Mouse (Mus musculus): Measurements from ENCODE around the gene Phgdh. TPM values are rescaled to one million over a fixed set of nuclear protein-coding genes. Genes with fewer than 3 reads are reported as not detected.
A peak's percentile ranks its signal among the peaks of the same experiment; 100 is the strongest.

Gene Phgdh
- polyA plus RNA-seq, 1 experiment from 2014 or later = 88.4 TPM

GRCm38 (mm10) chr3:98312867-98313266, 26.9 kb downstream of the Phgdh start:
- no peaks in the 10 kb centered on the region for H3K9me3 ChIP-seq (ENCODE audit: control insufficient read depth, low read length)
- no peak overlapping the region for H3K4me2 ChIP-seq (ENCODE audit: low read length)
- H3K9ac ChIP-seq (ENCODE audit: low read length) = no peak overlapping the region
- 29% methylated on average over 6 of the region's 7 CpGs for WGBS
- H3K27ac ChIP-seq (replicated peaks in 1 of 2; ENCODE audit: control insufficient read depth in 1 of 2, insufficient read depth in 1 of 2, low read depth in 2 of 2, low read length in 2 of 2) = no peak overlapping the region
- 0 out of 2 replicates have a peak, but pooled peaks have one; percentile 37 for ATAC-seq (ENCODE audit: insufficient number of reproducible peaks, insufficient read depth, low FRiP score, low read depth)
- 0 out of 2 replicates have a peak, but pooled peaks cover 5% of the 10 kb centered on the region for H3K36me3 ChIP-seq (ENCODE audit: control insufficient read depth, insufficient read depth, low read length)
- H3K4me1 ChIP-seq (ENCODE audit: control insufficient read depth in 2 of 2, insufficient read depth in 2 of 2, low read length in 2 of 2) = no peaks in the 10 kb centered on the region
- H3K4me3 ChIP-seq (ENCODE audit: control insufficient read depth in 1 of 2, insufficient read depth in 1 of 2, low read depth in 1 of 2, low read length in 2 of 2) = no peak overlapping the region
- no peaks in the 10 kb centered on the region for H3K27me3 ChIP-seq (ENCODE audit: control insufficient read depth, insufficient read depth, low read length)

GRCm38 (mm10) chr3:98310456-98310855, 29.3 kb downstream of the Phgdh start:
- Histone ChIP-seq H3K36me3 (ENCODE audit: control insufficient read depth, insufficient read depth, low read length) (0 out of 2 replicates have a peak, but pooled peaks cover 4% of the 10 kb centered on the region), H3K4me1 (ENCODE audit: control insufficient read depth in 2 of 2, insufficient read depth in 2 of 2, low read length in 2 of 2) (no peaks in the 10 kb centered on the region), H3K27ac (replicated peaks in 1 of 2; ENCODE audit: control insufficient read depth in 1 of 2, insufficient read depth in 1 of 2, low read depth in 2 of 2, low read length in 2 of 2) (no peak overlapping the region), H3K9me3 (ENCODE audit: control insufficient read depth, low read length) (no peaks in the 10 kb centered on the region), H3K4me3 (ENCODE audit: control insufficient read depth in 1 of 2, insufficient read depth in 1 of 2, low read depth in 1 of 2, low read length in 2 of 2) (no peak overlapping the region), H3K27me3 (ENCODE audit: control insufficient read depth, insufficient read depth, low read length) (no peaks in the 10 kb centered on the region), H3K9ac (ENCODE audit: low read length) (no peak overlapping the region), H3K4me2 (ENCODE audit: low read length) (no peak overlapping the region)
- no peak for ATAC-seq (ENCODE audit: insufficient number of reproducible peaks, insufficient read depth, low FRiP score, low read depth)
- no CpG with 5 or more reads among the region's 1 CpGs for WGBS

GRCm38 (mm10) chr3:98308606-98309005, 31.2 kb downstream of the Phgdh start:
- no peak for ATAC-seq (ENCODE audit: insufficient number of reproducible peaks, insufficient read depth, low FRiP score, low read depth)
- H3K9ac ChIP-seq (ENCODE audit: low read length) = no peak overlapping the region
- no peaks in the 10 kb centered on the region for H3K27me3 ChIP-seq (ENCODE audit: control insufficient read depth, insufficient read depth, low read length)
- no peak overlapping the region for H3K4me2 ChIP-seq (ENCODE audit: low read length)
- no peak overlapping the region for H3K27ac ChIP-seq (replicated peaks in 1 of 2; ENCODE audit: control insufficient read depth in 1 of 2, insufficient read depth in 1 of 2, low read depth in 2 of 2, low read length in 2 of 2)
- H3K4me3 ChIP-seq (ENCODE audit: control insufficient read depth in 1 of 2, insufficient read depth in 1 of 2, low read depth in 1 of 2, low read length in 2 of 2) = no peak overlapping the region
- H3K4me1 ChIP-seq (ENCODE audit: control insufficient read depth in 2 of 2, insufficient read depth in 2 of 2, low read length in 2 of 2) = no peaks in the 10 kb centered on the region
- WGBS = 78% methylated on average over 6 of the region's 6 CpGs
- H3K9me3 ChIP-seq (ENCODE audit: control insufficient read depth, low read length) = no peaks in the 10 kb centered on the region
- no peaks in the 10 kb centered on the region for H3K36me3 ChIP-seq (ENCODE audit: control insufficient read depth, insufficient read depth, low read length)

GRCm38 (mm10) chr3:98301761-98302160, 38.0 kb downstream of the Phgdh start:
- H3K4me2 ChIP-seq (ENCODE audit: low read length) = no peak overlapping the region
- no peaks in the 10 kb centered on the region for H3K4me1 ChIP-seq (ENCODE audit: control insufficient read depth in 2 of 2, insufficient read depth in 2 of 2, low read length in 2 of 2)
- no peak overlapping the region for H3K27ac ChIP-seq (replicated peaks in 1 of 2; ENCODE audit: control insufficient read depth in 1 of 2, insufficient read depth in 1 of 2, low read depth in 2 of 2, low read length in 2 of 2)
- WGBS = 81% methylated on average over 3 of the region's 3 CpGs
- H3K9me3 ChIP-seq (ENCODE audit: control insufficient read depth, low read length) = 0 out of 2 replicates have a peak, but pooled peaks cover 2% of the 10 kb centered on the region
- H3K36me3 ChIP-seq (ENCODE audit: control insufficient read depth, insufficient read depth, low read length) = 0 out of 2 replicates have a peak, but pooled peaks cover 12% of the 10 kb centered on the region
- no peak for ATAC-seq (ENCODE audit: insufficient number of reproducible peaks, insufficient read depth, low FRiP score, low read depth)
- no peak overlapping the region for H3K4me3 ChIP-seq (ENCODE audit: control insufficient read depth in 1 of 2, insufficient read depth in 1 of 2, low read depth in 1 of 2, low read length in 2 of 2)
- no peaks in the 10 kb centered on the region for H3K27me3 ChIP-seq (ENCODE audit: control insufficient read depth, insufficient read depth, low read length)
- no peak overlapping the region for H3K9ac ChIP-seq (ENCODE audit: low read length)

- H3K27me3 ChIP-seq (ENCODE audit: control insufficient read depth, insufficient read depth, low read length) = no peaks in the 10 kb centered on the region
- WGBS = 83% methylated on average over 4 of the region's 4 CpGs
- no peak for ATAC-seq (ENCODE audit: insufficient number of reproducible peaks, insufficient read depth, low FRiP score, low read depth)
- H3K9me3 ChIP-seq (ENCODE audit: control insufficient read depth, low read length) = 0 out of 2 replicates have a peak, but pooled peaks cover 2% of the 10 kb centered on the region
- no peaks in the 10 kb centered on the region for H3K4me1 ChIP-seq (ENCODE audit: control insufficient read depth in 2 of 2, insufficient read depth in 2 of 2, low read length in 2 of 2)
- 0 out of 2 replicates have a peak, but pooled peaks cover 12% of the 10 kb centered on the region for H3K36me3 ChIP-seq (ENCODE audit: control insufficient read depth, insufficient read depth, low read length)
- no peak overlapping the region for H3K4me2 ChIP-seq (ENCODE audit: low read length)
- no peak overlapping the region for H3K27ac ChIP-seq (replicated peaks in 1 of 2; ENCODE audit: control insufficient read depth in 1 of 2, insufficient read depth in 1 of 2, low read depth in 2 of 2, low read length in 2 of 2)
- H3K4me3 ChIP-seq (ENCODE audit: control insufficient read depth in 1 of 2, insufficient read depth in 1 of 2, low read depth in 1 of 2, low read length in 2 of 2) = no peak overlapping the region
- H3K9ac ChIP-seq (ENCODE audit: low read length) = no peak overlapping the region
Measured at GRCm38 (mm10) chr3:98300266-98300665, 39.5 kb downstream of the Phgdh start.

- no peak for ATAC-seq (ENCODE audit: insufficient number of reproducible peaks, insufficient read depth, low FRiP score, low read depth)
Measured at GRCm38 (mm10) chr3:98299391-98300100, 40.2 kb downstream of the Phgdh start.

GRCm38 (mm10) chr3:98295965-98296364, 43.8 kb downstream of the Phgdh start:
- 63% methylated on average over 10 of the region's 10 CpGs for WGBS
- peaks cover 12% of the 10 kb centered on the region; the same call in 1 of the 2 replicates for H3K36me3 ChIP-seq (ENCODE audit: control insufficient read depth, insufficient read depth, low read length)
- no peaks in the 10 kb centered on the region for H3K4me1 ChIP-seq (ENCODE audit: control insufficient read depth in 2 of 2, insufficient read depth in 2 of 2, low read length in 2 of 2)
- H3K27ac ChIP-seq (replicated peaks in 1 of 2; ENCODE audit: control insufficient read depth in 1 of 2, insufficient read depth in 1 of 2, low read depth in 2 of 2, low read length in 2 of 2) = no peak overlapping the region
- no peaks in the 10 kb centered on the region for H3K27me3 ChIP-seq (ENCODE audit: control insufficient read depth, insufficient read depth, low read length)
- ATAC-seq (ENCODE audit: insufficient number of reproducible peaks, insufficient read depth, low FRiP score, low read depth) = no peak
- no peak overlapping the region for H3K9ac ChIP-seq (ENCODE audit: low read length)
- H3K9me3 ChIP-seq (ENCODE audit: control insufficient read depth, low read length) = peaks cover 5% of the 10 kb centered on the region; the same call in 1 of the 2 replicates
- H3K4me2 ChIP-seq (ENCODE audit: low read length) = no peak overlapping the region
- H3K4me3 ChIP-seq (ENCODE audit: control insufficient read depth in 1 of 2, insufficient read depth in 1 of 2, low read depth in 1 of 2, low read length in 2 of 2) = no peak overlapping the region

More at GRCm38 (mm10) chr3:98299391-98300100, 40.2 kb downstream of the Phgdh start:
- no peak overlapping the region for H3K4me2 ChIP-seq (ENCODE audit: low read length)
- 73% methylated on average over 1 of the region's 1 CpGs for WGBS
- no peaks in the 10 kb centered on the region for H3K4me1 ChIP-seq (ENCODE audit: control insufficient read depth in 2 of 2, insufficient read depth in 2 of 2, low read length in 2 of 2)
- no peak overlapping the region for H3K9ac ChIP-seq (ENCODE audit: low read length)
- H3K27ac ChIP-seq (replicated peaks in 1 of 2; ENCODE audit: control insufficient read depth in 1 of 2, insufficient read depth in 1 of 2, low read depth in 2 of 2, low read length in 2 of 2) = no peak overlapping the region
- H3K36me3 ChIP-seq (ENCODE audit: control insufficient read depth, insufficient read depth, low read length) = 0 out of 2 replicates have a peak, but pooled peaks cover 12% of the 10 kb centered on the region
- H3K4me3 ChIP-seq (ENCODE audit: control insufficient read depth in 1 of 2, insufficient read depth in 1 of 2, low read depth in 1 of 2, low read length in 2 of 2) = no peak overlapping the region
- H3K9me3 ChIP-seq (ENCODE audit: control insufficient read depth, low read length) = 0 out of 2 replicates have a peak, but pooled peaks cover 2% of the 10 kb centered on the region
- H3K27me3 ChIP-seq (ENCODE audit: control insufficient read depth, insufficient read depth, low read length) = no peaks in the 10 kb centered on the region
